Mouse (Mus musculus) liver, embryonic 14.5 days (tissue): Measurements from ENCODE around the gene Ppfibp2.

ENCODE experiments used
- CTCF ChIP-seq: IDR thresholded peaks from 2 replicates; pipeline ENCODE4 v1.5.1; 2016; ENCODE audit warnings: antibody characterized with exemption, low read depth, control low read depth
- EP300 ChIP-seq: IDR thresholded peaks from 2 replicates; pipeline ENCODE4 v1.6.1; 2016; ENCODE audit warnings: antibody characterized with exemption, low read depth

DNA sequence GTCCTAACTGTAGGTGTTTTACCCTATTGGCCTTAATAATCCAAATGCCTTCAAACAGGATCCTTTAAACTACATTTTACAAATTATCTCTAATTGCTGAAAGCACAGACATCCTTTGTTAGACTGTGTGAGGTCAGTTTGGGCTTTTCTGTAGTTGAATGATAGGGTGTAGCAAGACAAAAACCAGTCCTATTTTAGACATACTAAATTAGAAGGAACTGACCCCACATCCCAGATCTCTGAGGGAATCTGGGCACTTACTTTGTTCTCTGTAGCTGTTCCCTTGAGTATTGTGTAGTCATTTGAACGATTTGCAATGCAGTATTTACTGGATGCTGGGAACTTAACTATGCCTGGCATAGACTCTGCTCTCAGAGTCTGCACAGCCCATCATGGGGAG is 56.8 kb downstream of the Ppfibp2 start:
- TF ChIP-seq CTCF (no peak), EP300 (no peak)
